Mouse (Mus musculus): ENCODE data around the gene Kl.

GRCm38 (mm10) chr5:150906053-150907040 is 46.1 kb upstream of the Kl start:
- no peak for TF ChIP-seq CTCF (IDR thresholded peaks at IDR 0.05; ENCODE audit: low read depth, low read length)
- no peak for TF ChIP-seq EP300 (IDR thresholded peaks at IDR 0.05; ENCODE audit: insufficient read depth, low read depth, low read length)

All from ES-Bruce4 (cell line).